Mouse (Mus musculus) brain, adult 2 months (tissue): Measurements from ENCODE around the gene Selenos.

ENCODE experiments used
- DNase-seq: peaks from one replicate; pipeline ENCODE4 v3.0.0; 2011; ENCODE audit warnings: low read depth, low spot score

Selenos gene

DNA sequence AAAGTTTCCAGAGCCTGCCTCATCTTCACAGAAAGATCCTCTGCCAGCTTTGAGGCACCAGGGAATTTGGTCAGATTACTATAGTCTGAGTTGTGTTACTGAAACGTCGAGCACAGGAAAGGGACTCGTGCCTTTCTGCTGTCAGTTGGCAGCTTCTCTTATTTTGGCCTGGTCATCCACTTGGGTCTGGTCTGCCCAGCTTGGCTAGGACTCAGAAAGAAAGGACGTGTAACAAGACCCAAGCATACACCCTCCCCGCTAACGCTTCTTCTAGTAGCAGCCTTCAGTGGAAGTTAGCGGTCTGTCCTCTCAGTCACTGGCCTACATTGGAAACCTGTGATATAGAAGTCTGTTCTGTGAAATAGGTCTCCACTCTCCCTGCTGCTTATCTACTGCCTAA, 5.1 kb downstream of the Selenos start:
- no peak for DNase-seq

DNA sequence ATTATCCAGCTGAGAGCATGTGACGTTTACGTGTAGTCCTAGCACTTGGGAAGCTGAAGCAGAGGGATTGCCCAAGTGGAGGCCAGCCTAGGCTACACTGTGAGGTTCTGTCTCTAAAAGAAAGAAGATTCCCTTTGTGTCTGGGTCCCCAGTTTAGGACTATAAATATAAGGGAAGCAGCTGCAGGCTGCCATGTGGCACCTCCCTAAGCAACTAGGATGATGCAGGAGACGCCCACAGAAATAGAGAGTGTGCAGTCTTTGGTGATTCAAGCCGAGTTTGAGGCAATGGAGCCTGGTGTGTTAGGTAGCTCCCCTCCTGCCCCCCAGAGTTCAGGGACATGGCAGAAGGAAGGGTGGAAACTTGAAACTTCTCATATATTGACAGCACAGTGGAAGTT, 8.2 kb downstream of the Selenos start:
- DNase-seq, result peak; percentile 84

DNA sequence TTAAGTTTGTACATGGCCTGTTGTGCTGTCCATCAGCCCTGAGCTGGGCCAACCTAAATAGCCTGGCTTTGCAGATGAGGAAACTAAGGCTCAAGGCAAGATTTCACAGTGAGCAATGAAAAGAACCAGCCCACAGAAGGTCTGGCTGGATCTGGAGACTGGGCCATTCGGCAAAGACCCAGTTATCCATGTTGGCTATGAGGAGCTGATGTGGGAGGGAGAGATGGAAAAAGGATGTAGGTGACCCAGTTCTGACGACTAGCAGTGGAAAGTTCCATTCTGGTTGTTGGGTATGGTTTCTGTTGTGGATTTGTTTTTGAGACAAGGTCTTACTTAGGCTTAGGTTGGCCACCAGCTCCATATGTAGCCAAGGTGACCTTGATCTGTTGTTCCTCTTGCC, 8.6 kb downstream of the Selenos start:
- peak; percentile 75 for DNase-seq

DNA sequence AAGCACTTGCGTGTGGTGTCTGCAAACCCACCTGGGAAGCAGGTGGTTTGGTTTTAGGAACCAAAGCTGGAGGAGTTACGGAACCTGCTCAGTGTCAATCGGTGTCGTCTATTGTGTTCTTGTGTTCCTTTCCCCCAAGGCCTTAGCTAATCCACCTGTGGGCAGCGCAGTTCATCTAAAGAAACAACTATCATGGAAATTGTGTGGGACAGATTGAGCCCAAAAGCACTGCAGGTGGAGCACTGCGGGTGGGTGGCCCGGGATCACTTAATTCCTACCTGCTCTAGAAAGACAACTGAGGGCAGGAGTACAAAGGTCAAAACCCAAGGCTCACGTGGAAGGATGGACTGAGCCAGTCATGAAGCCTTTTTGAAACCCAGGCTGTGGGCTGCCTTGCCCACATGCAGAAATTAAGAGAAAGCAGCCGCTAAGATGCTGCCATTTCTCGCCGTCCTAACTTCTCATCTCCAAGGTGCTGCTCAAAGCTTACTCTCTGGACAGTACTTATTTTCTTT, 11.3 kb downstream of the Selenos start:
- no peak for DNase-seq

DNA sequence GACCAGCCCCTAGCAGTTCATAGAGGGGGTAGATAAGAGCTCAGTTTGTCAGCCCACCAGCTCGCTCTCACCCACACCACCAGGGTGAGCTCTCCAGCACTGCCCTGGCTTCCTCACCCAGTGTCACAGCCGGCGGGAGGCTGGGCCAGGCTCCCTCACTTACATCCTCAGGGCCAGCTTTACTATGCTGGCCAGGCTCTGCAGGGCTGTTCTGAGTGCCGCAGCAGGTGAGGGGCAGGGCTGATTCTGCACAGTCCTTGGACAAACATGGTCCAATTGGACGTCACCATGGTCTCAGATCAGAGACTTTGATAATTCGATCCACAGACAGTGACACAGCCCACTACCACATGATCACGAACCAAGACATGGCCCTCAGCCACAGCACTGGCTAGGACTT, 12.1 kb downstream of the Selenos start:
- DNase-seq, result no peak

DNA sequence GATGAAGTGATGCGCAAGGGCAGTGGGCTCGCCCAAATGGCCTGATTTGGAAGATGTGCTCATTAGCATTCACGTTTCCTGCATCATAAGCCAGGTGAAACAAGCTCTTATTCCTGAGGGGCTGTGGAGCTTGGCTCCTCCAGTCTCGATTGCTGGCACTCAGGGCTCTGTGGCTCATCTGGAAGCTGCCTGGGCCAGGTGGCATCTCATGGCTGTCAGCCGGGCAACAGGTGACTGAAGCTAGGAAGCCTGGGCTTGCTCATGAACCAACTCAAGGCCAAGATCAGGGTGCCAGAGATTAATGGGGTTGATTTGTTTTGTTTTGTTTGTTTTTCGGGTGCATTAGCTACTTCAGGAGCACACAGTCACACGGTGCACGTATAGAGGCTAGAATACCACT, 13.2 kb downstream of the Selenos start:
- peak; percentile 39 for DNase-seq

DNA sequence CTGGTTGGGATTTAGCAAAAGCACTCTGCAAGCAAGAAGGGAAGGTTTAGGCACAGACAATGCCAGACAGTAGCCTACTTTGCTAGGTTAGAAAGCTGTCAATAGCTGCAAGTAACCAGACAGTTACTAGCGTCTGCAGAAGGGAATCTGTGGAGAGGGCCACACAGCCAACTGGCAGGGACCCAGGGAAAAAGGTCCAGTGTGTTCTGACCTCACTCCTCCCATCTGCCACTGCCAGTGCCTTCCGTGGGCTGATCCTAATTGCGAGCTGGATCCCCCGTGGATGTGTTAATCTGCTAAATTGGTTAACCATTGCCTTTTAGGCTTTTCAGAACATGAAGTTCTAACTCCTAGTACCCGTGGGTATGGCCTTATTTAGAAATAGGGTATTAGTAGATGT, 14.7 kb downstream of the Selenos start:
- DNase-seq, result peak; percentile 62

DNA sequence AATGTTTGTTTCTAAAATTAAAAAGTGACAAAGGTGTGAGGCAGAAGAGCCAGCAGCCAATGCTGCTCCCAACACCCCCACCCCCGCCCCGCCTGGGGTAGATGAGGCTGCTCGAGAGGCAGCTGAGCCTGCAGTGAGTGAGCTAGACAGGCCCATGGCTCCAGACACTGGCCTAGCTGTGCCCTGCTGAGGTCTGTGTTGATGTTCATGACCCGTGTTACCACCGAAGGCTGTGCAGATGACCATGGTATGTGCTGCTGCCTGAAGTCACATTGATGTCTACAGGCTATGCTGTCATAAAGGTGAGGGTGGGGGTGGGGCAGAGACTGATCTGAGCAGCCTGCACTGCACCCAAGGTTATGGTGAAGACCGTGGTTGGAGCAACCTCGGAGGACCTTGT, 19.4 kb downstream of the Selenos start:
- DNase-seq, result no peak

DNA sequence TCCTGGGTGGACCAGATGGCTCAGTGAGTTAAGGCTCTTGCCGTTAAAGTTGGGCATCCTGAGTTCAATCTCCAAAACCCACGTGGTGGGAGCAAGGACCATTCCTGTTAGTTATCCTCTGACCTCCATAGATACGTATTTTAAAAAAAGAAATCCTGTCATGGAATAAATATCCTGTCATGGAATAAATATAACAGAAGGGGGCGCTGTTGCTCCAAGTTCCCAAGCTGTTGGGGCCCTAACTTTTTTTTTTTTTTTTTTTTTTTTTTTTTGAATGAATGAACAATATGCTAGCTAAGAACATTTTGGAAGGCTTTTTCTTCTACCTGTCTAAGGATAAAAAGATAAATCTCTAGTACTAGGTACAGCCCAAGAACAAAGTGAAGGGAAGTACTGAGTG, 22.4 kb downstream of the Selenos start:
- DNase-seq, result peak; percentile 62

DNA sequence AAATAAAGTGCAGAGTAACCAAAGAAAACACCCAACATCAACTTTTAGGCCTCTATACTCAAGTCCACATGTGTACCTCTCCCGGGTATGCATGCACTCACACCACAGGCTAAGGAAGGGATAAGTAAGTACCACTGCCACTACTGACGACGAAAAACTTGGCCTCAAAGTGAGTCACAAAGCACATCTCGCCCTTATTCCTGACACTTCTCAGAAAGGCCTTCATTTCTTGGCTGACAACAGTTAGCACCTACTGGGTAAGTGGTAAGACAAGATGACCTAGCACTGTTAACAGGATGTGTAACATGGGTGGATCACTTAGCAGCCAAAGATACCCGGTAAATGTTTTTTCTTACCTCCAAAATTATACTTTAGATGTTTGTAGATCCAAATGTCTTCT, 25.1 kb downstream of the Selenos start:
- DNase-seq, result no peak

DNA sequence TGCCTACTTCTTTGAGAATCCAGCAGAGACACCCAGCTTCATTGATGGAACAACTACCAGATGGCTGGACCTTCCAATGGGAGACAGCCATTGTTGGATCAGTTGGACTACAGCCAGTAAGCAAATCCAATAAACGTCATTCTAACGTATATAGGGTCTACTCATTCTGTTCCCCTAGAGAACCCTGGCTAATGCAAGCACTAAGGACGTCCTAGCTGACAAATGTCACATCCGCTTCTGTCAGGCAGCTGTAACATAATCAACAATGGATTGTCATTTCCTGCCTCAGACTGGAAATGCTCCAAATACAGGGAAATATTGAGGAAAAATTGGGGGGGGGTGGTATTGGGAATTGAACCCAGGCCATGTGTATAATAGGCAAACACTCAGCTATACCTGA, 26.3 kb downstream of the Selenos start:
- no peak for DNase-seq

DNA sequence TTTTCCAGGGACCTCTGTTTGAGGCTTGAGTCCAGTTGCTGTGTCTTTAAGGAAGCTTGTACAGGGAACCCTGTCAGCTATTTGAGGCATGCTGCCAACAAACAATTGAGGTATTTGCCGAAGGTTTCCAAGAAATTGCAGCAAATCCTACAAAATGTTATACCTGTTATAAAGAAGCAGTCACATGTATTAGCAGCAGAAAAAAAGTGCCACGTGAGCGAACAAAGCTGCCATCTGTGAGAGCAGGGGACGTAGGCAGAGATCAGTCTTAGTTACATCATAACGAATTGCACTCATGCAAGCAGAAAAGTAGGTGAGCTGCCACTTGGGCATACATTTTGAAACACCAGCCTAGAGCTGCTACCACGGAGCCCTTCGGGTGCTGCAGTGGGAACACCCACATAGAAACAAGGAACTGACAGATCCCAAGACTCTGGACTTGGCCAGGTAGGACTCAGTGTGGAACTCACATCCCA, 27.2 kb downstream of the Selenos start:
- DNase-seq, result peak; percentile 47

DNA sequence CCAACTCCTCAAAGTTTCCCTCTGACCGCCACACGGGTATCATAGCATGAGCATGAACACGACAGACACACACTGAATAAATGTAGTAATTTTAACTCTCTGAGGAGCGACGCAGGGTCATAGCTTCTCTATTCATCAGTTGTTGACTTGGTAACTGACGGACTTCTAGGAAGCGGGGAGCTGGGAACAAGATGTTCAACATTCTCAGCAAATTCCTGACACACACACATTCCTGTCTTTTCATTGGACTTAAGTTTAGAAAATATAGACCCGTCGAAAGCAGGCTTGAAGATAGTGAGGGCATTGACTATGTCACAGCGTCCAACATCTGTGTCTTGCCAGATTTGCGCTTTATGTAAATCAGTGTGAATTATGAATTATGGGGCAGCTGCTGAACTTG, 27.8 kb downstream of the Selenos start:
- no peak for DNase-seq

DNA sequence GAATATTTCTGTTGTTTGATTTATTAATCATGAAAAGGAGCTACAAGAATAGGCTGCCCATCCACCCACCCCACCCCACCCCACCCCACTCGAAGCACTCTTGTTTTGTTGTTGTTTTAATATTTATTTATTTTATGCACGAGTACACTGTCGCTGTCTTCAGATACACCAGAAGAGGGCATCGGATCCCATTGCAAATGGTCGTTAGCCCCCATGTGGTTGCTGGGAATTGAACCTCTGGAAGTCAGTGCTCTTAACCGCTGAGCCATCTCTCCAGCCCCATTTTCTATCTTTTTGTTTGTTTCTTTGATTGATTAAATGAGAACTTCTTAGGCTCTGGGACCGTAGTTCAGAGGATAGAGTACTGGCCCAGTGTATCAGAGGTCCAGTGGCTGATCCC, 28.5 kb downstream of the Selenos start:
- peak; percentile 48 for DNase-seq

DNA sequence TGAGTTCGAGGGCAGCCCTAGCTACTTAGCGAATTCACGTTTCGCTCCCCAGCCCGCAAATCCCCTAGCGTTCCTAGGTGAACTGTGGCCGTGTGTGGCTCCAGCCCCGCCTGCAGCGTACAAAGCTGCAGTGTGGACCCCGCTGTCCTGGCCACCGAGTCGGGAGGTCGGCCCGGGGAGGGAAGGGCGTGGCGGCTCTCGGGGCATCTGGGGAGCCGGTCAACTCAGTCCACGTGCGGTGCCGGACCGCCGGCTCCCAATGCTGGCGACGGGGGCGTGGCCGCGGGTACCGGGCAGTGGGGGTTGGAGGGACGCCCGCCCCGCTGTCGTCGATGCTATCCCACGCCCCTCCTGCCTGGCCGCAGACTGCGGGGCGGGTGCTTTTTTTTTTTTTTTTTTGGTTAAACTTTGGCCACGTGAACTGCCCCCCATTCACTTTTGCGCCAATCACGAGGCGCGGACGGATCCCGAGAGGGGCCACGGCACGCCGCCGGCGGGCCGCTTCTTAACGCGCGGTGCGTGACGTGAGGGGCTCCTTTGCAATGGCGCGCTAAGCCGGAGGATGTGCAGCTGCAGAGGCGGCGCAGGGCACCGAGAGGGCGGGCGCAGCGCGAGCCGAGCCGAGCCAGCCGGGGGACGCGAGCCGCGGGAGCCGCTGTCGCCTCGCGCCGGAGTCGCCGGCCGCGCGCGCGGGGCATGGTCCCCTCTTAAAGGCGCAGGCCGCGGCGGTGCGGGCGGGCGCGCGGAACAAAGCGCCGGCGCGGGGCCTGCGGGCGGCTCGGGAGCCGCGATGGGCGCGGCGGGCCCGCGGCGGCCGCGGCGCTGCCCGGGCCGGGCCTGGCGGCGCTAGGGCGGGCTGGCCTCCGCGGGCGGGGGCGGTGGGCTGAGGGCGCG, 29.8 kb downstream of the Selenos start, which contains the start of gene Chsy1:
Chsy1 (plus strand) TSS at position 555 of the 894 bp plus-strand sequence.
- DNase-seq, result peak; percentile 95

DNA sequence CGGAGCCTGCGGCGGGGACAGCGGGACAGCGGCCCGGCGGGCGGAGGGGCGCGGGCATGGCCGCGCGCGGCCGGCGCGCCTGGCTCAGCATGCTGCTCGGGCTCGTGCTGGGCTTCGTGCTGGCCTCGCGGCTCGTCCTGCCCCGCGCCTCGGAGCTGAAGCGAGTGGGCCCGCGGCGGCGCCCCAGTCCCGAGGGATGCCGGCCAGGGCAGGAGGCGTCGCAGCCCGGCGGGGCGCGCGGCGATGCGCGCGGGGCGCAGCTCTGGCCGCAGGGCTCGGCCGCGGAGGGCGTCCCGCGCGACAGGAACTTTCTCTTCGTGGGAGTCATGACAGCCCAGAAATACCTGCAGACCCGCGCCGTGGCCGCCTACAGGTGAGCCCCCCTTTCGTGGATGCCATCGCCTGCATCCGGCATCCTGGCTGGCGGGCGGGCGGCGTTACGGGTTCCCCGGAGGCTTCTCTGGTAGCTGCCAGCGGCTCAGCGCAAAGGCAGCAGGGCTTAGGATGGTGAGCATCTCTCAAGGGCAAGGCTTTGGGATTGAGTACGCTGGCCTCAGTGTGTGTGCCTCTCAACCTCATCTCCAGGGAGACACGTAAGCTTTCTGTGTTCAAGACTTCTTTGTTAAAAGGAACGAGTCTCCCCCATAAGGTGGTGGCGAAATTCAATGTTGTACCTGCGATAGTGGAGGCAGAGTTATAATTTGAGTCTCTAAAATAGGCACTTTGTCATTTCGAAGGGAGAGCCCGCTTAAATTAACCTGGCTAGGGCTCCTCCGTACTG, 30.6 kb downstream of the Selenos start:
- peak; percentile 54 for DNase-seq

DNA sequence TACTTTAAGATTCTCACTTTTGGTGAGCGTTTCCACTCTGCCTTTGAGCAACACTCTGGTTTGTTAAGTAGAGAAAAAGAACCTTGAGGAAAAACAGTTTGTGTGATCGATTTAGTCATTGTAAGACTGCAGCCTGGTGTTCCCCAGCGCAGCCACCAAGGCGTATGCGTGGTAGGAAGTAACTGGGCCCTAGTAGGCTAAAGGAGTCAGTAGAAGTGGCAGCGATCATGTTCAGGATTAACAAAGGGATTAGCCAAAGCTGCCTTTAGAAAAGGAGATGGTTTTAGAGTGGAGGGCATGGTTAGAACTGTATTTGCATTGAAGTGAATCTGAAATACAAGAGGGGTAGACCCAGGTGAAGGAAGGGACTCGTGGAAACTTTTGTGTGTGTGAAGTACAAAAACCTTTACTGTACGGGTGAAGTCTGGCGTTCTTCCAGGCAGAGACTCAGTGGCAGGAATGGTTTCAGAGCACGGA, 31.2 kb downstream of the Selenos start:
- DNase-seq, result peak; percentile 39

DNA sequence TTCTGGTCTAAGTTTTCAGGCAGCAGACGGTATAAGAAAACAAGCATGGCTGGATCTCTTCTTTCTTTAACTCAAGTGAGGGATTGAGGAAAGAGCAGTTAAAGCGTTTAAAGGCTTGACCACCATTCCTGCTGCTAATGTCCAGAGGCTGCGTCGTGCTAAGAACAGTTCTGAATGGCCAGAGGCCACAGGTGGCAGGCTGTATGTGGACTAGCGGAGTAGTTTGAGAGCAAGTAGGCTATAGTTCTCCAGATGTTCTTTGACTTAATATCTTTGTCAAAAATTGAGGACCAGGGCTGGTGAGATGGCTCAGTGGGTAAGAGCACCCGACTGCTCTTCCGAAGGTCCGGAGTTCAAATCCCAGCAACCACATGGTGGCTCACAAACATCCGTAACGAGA, 31.8 kb downstream of the Selenos start:
- no peak for DNase-seq

DNA sequence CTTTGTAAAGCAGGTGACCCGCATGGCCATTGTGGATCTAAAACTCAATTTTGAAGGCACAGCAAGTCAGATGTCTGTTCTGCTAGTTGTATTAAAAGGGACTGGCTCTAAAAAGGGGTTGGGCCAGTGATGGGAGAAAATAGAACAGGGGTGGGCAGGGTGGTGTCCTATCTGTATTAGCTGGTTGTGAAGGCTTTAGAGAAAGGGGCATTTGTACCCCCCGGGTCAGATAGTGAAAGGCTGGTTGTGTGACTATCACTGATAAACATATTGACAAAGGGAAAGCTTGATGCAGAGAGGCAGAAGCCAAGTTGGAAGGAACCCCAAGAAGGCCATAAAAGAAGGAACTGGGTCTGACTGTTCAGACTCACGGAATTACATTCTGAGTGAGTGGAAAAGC, 34.1 kb downstream of the Selenos start:
- DNase-seq, result no peak

DNA sequence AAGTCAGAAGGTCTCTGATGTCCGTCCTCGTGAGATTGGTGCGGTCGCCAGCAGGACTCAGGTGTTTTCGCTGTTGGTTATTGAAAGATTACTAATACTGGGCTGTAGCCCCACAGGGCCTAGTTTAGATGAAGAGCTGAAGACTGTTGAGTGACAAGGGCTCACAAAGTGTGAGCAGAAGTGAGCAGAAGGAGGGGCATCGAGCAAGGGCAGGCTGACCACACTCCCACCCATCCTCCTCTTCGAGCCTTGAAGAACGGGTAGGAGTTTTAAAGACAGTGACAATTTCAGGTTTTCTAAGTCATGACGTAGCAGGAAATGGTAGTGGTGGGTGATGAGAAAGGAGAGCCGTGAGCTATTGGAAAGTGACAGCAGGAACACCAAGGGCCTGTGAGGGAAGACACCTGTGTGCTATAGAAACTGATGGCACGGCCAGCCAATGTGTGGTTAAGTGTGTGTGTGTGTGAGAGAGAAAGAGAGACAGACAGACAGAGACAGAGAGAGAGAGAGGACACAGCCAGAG, 36.4 kb downstream of the Selenos start:
- DNase-seq, result no peak

DNA sequence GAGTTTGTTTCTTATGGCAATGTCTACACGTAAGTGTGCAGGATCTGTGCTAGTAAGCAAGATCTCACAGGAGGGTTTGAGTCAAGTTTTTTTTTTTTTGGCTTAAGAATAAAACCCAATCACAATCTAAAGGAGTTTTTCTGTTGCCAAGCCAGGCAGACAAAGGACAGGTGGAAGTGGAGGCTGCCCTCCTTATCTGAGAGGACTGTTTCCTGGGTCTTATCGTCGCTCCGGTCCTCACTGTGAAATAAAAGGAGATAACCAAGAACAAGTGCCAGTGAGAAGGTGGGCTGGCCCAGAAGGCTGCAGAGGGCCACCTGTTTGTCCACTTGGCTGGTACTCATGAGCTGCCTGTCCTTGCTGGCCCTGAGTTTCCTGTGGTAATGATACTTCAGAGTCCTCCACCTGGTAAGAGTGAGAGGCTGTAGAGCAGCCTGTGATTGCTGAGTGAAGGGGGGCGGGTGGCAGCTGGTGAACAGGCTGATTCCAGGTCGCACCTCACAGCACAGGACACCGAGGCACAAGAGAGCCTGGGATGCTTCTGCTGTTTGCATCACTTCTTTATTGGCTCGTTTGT, 37.5 kb downstream of the Selenos start:
- DNase-seq, result peak; percentile 19

DNA sequence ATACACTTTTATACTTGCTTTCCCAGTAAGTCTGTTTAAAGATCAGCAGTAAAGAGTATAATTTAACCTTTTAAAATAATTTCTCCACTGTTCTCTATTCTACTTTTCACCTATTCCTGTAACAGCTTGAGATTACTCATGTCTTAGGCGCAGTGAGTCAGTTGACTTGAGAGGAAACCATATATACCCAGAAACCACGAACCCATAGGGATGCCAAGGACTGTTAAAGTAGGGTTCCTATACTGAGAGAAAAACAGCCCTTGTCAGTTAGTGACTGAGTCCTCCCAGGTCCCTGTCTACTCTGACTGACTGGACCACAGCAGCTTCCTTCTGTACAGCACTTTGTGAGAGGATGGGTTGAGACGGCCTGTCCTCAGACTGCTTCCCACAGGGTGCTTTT, 38.6 kb downstream of the Selenos start:
- DNase-seq, result peak; percentile 43
